Mouse (Mus musculus): ENCODE measurements around the gene Fbxl22. TPM values are rescaled to one million over a fixed set of nuclear protein-coding genes. Genes with fewer than 3 reads are reported as not detected.

The Fbxl22 gene
- total RNA-seq, 4 experiments from 2014 or later: 0.52 to 0.84 (median 0.65) TPM

DNA sequence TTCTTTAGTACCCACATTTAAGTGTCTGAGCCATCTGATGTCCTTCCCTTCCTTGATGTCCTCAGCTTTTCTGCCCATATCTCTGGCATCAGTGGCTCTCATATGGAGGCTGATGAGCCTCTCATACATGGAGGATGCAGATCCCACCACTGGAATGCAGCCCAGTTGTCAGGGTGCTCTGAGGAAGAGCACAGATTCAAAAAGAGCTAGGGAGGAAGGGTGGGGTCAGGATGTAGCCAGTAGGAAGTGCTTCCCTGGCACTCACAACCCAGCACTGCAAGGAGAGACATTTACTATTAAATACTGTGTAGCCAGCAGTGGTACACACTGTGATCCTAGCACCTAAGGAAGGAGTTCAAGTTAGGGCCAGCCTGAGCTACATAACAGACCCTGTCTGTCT, 8.0 kb downstream of the Fbxl22 start:
- no peak for DNase-seq

DNA sequence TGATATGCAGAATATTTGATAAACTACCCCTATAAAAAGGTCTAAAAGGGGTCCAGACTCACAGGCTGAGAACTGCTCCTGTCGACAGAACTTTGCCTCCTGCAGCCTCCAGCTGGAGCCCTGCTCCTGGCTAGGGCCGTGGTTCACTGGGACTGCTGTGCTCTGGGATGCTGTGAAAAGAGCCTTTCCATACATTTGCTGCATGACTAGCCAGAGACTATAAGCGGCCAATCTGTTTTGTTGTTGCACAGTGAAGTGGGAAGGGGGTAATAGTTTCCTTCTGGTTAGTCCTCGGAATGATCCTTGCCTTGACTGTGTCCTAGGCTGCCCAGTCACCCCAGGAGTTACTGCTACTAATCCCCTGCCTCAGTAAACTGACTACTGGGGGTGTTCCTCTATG, 8.4 kb downstream of the Fbxl22 start:
- DNase-seq: no peak

DNA sequence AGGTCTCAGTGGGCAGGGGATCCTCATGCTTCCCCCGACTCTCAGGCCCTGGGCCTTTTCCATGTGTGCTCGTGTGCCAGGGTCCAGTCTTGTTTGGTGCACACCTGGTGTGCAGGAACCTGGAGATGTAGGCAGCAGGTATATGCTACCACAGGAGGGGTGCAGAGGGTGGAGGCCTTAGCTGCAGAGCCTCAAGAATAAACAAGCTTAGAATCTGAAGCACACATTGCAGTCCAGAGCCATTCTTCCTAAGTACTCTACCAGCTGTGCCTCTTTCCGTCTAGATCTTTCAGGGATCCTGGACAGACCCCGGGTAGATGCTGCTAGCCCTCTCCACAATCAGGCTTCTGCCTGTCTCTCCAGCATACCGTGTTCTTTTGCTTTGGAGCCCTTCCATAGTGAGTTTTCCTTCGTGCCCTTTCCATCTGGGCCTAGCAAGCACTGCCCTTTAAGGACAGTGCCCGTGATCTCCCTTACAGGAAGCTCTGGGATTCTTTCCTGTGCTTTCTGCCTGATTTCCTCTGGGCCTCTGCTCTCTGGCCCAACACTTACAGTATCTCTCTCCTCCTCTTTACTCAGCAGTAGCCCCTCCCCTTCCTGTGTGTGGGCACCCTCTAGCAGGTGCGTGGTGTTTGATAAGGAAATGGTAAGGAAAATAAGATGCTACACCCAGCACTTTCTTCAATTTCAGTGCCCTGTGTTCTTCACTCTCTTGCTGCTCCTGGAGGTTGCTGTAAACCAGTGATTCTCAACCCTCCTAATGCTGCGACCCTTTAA, 9.1 kb downstream of the Fbxl22 start:
- DNase-seq: no peak

DNA sequence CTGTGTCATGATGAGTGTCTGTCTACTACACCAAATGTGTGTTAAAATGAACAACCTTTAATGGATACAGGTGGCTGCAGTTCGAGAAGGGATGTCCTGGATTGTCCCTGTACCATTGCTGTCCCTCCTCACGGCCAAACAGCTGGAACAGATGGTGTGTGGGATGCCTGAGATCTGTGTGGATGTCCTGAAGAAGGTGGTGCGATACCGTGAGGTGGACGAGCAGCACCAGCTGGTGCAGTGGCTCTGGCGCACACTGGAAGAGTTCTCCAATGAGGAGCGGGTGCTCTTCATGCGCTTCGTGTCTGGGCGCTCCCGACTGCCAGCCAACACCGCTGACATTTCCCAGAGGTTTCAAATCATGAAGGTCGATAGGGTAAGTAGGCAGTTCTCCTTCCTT, 9.9 kb downstream of the Fbxl22 start:
- no peak for DNase-seq

DNA sequence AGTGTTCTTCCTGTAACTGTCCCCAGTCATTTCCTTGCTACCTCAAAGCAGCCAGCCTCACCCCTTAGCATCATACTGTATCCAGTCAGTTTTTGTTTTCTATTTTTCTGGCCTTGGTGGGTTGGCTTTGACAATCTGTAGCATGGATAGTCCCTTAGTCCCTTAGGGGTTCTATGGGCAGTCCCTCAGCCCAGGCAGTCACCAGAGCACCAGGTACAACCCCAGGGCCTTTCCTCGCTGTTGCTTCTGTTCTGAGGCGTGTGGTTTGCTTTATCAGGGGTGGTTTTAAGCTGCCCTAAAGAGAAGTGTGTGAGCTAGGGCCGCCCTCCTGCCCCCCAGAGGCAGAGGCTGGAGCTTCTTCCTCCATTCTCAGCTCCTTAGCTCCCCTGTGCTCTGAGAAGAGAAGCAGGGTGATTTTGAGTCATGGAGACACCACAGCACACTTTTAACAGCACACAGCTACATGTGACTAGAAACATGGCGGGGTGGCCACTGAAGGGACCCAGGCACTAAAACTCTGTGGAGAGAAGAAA, 10.4 kb downstream of the Fbxl22 start:
- no peak for DNase-seq

DNA sequence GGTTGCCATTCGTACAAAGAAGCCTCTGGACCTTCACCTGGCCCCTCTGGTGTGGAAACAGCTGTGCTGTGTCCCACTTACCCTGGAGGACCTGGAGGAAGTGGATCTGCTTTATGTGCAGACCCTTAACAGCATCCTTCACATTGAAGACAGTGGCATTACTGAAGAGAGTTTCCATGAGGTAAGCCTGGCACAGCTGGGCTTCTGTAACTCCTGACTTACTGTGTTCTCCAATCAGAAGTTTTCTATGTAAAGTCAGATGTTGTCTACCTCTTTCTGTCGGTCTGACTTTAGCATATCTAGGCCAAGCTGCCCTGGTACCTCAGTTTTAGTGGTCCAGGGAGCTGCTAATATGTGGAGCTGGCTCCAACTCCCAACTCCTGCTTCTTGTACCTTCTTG, 13.1 kb downstream of the Fbxl22 start:
- no peak for DNase-seq

DNA sequence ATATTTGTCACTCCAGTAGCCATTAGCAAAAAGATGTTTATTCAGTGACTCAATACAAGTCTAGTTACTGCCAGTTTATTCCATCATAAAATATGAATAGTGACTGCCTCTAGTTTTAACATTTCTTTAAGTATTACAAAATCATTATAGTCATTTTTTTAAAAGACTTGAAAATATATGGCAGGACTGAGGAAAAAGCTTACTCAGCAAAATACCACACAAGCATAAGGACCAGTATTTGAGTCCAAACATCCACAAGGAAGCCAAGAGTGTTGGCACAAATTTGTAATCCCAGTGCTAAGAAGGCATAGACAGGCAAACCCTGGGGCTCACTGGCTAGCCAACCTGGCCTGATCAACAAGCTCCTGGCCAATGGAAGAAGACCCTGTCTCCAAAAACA, 20.4 kb downstream of the Fbxl22 start:
- DNase-seq: no peak

DNA sequence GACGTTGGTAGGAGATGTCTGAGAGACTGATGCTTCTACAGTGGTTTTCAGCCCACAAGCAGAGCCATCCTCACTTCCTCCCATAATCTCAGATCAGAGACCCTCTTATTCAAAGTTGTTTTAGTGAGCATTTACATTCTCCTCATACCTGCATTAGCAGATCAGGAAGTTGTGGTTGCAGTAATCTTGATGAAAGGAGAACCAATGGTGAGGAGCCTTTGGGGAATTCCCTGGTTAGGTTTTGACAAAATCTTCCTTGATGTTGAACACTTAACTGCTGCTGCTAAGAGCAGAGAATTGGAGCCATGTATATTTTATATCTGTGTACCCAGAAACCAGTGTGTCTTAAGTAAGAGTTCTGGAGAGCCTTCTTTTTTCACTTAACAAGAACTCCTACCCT, 22.0 kb downstream of the Fbxl22 start:
- no peak for DNase-seq

DNA sequence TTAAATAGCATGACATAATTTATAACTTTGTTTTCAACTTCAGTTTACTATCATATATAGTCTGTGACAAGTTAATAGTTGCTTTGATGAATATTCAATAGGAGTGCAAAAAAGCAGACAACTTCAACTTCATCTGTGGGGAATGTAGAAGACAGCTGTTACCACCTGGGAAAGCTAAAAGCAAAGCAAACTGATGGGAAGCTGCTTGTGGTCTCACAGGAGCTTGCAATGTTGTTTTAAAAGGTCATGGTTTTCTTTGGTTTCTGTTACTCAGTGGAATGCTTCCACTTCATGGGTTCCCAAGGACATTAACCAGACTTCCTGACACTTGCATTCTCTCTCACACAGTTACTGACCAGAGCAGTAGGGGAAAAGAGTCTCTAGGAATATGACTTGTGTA, 25.6 kb downstream of the Fbxl22 start:
- DNase-seq: no peak

DNA sequence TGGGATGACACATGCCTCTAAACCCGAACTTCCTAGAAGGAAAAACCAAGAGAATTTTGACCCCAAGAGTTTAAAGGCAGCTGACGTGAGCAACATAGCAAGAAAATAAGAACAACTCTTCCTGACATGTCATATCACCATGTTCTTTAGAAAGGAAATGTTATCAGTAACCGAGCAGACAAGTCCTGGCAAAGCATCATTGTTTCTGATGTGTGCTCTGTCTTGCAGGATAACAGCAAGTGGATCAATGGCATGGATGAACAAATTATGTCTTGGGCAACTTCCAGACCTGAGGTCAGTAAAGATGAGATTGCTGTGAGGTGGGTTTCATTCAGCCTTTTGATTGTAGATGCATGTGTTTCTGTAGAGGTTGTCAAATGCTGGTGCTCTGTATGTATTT, 31.0 kb downstream of the Fbxl22 start:
- DNase-seq: no peak

DNA sequence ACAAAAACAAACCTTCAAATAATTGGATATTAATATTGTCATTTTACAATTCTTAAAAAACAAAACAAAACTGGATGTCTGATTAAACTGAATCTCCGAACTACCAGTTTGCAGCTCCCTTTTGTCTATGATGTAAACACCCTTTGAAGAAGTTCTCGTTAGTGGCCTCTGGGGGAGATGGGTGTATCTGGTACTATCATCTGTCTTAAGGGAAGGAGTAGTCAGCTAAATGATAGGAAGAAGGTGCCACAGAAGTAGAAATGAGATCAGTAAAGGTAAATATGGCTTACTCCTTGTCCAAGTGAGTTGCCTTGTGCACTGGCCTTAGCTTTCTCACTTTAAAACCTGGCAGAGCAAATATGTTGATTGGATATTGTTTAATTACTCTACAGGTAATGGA, 36.6 kb downstream of the Fbxl22 start:
- no peak for DNase-seq

DNA sequence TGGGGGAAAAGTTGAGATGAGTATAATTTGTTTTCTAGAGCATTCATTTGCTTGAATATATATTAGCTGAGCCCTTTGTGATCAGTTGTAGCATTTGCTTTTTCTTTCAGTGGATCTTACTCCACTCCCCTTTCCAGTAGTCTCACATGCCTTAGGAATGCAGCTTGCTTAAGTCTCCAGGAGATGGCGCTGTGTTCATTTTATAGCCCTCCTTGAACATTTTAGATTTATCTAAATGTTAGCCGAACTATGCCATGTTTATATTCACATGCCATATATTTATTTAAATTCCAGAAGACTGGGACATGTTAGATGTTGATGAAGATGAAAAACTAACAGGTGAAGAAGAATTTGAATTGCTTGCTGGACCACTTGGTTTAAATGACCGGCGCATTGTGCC, 49.3 kb downstream of the Fbxl22 start:
- no peak for DNase-seq

Other genes with a start within 250 kb of the Fbxl22 start
- 10 to 100 TPM; 41.9 to 78.0 (median 53.1) TPM for gene Herc1, start 164.1 kb downstream of the Fbxl22 start, total RNA-seq (2022)
- 10 to 100 TPM; 37.2 to 53.7 (median 45.7) TPM for gene Usp3, start 78.5 kb upstream of the Fbxl22 start, total RNA-seq (2022)
- 1 to 10 TPM in 1 of 4 experiments, under 1 TPM in 3; 0.31 to 1.5 (median 0.65) TPM for gene Car12, start 199.1 kb upstream of the Fbxl22 start, total RNA-seq (2022)